Mouse (Mus musculus): ENCODE data around the gene Zmiz1. TPM values are rescaled to one million over a fixed set of nuclear protein-coding genes. Genes with fewer than 3 reads are reported as not detected.
A peak's percentile ranks its signal among the peaks of the same experiment; 100 is the strongest.

Zmiz1 gene
- polyA plus RNA-seq, 1 experiment from 2014 or later: 57.2 TPM

DNA sequence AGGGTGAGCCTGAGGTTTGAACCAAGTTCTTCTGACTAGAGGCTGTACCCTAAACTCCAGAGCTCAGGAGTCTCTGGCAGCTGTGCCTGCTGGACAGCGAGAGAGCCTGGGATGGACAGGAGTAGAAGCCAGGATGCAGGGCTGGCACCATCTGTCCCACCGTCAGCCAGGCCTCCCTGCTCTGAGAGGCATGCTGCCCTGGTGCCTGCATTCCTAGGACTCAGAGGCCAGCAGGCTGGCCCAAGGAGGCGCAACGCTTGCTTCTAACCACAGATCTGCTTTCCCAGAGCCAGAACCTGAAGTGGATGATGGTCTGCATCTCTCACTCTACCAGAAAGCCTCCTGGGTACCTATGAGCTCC lies 76.6 kb downstream of the Zmiz1 start:
- no peak for ATAC-seq (ENCODE audit: low read depth)

DNA sequence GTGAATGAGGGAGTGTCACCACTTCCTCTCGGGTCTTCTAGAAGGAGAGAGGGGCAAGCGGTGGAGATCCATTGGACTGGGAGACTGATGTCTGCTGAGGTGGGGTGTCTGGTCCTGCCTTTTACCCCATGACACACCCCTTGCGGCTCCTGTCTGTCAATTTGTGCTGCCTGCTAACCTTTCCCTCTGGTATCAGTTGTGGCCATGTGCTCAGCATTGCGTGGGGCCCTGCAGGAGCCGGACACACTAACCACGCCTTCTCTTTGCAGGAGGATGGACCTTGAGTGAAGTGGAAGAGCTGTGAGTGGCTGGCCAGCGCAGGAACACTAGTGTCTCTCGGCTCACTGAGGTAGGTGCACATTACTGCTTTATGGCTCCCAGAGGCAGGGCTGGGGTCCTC lies 77.5 kb downstream of the Zmiz1 start:
- no peaks in the 10 kb centered on the region for H3K27me3 ChIP-seq
- H3K4me2 ChIP-seq: no peak overlapping the region
- H3K36me3 ChIP-seq: peaks cover 52% of the 10 kb centered on the region
- no peak overlapping the region for H3K27ac ChIP-seq (replicated peaks)
- no peak for ATAC-seq (ENCODE audit: low read depth)
- H3K4me1 ChIP-seq (replicated peaks): peaks cover 53% of the 10 kb centered on the region
- H3K4me3 ChIP-seq: no peak overlapping the region
- H3K9ac ChIP-seq: no peak overlapping the region
- H3K9me3 ChIP-seq: no peaks in the 10 kb centered on the region
- 87% methylated on average over 8 of the region's 8 CpGs for WGBS

More for the DNA sequence above, 76.6 kb downstream of the Zmiz1 start:
- no peaks in the 10 kb centered on the region for H3K27me3 ChIP-seq
- no peaks in the 10 kb centered on the region for H3K9me3 ChIP-seq
- peaks cover 51% of the 10 kb centered on the region for H3K4me1 ChIP-seq (replicated peaks)
- no peak overlapping the region for H3K4me3 ChIP-seq
- H3K4me2 ChIP-seq: no peak overlapping the region
- H3K9ac ChIP-seq: no peak overlapping the region
- 0 out of 2 replicates have a peak overlapping the region, but pooled peaks have one; percentile 3 for H3K27ac ChIP-seq (replicated peaks)
- H3K36me3 ChIP-seq: peaks cover 43% of the 10 kb centered on the region
- 86% methylated on average over 4 of the region's 4 CpGs for WGBS

GRCm38 (mm10) chr14:25537351-25537750 lies 78.4 kb downstream of the Zmiz1 start:
- no peak overlapping the region for H3K4me2 ChIP-seq
- peaks cover 61% of the 10 kb centered on the region for H3K4me1 ChIP-seq (replicated peaks)
- 71% methylated on average over 1 of the region's 1 CpGs for WGBS
- no peaks in the 10 kb centered on the region for H3K9me3 ChIP-seq
- no peak overlapping the region for H3K4me3 ChIP-seq
- no peak overlapping the region for H3K9ac ChIP-seq
- no peaks in the 10 kb centered on the region for H3K27me3 ChIP-seq
- H3K27ac ChIP-seq (replicated peaks): no peak overlapping the region
- ATAC-seq (ENCODE audit: low read depth): no peak
- peaks cover 52% of the 10 kb centered on the region for H3K36me3 ChIP-seq

DNA sequence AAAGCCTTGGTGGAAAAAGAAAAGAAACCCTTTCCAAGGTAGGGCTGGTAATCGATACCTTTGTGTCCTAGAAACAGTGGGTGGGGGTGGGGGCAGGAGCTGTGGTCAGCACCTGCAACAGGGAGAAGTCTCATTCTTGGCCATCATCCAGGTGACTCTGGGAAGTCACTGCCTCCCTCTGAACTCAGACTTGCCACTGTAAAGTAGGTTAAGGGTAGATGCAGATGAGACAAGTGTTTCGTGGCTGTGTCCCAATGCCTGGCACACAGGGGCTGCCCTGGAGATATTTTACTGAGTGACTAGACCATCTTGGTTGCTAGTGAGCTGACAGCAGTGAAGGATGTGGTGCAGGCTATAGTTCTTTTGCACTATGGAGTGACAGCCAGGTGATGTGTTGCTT lies 79.5 kb downstream of the Zmiz1 start:
- peaks cover 52% of the 10 kb centered on the region for H3K36me3 ChIP-seq
- no peaks in the 10 kb centered on the region for H3K27me3 ChIP-seq
- no peak overlapping the region for H3K27ac ChIP-seq (replicated peaks)
- ATAC-seq (ENCODE audit: low read depth): no peak
- H3K4me2 ChIP-seq: no peak overlapping the region
- whole genome bisulfite sequencing: 89% methylated on average over 2 of the region's 2 CpGs
- peaks cover 61% of the 10 kb centered on the region for H3K4me1 ChIP-seq (replicated peaks)
- no peaks in the 10 kb centered on the region for H3K9me3 ChIP-seq
- no peak overlapping the region for H3K4me3 ChIP-seq
- no peak overlapping the region for H3K9ac ChIP-seq

DNA sequence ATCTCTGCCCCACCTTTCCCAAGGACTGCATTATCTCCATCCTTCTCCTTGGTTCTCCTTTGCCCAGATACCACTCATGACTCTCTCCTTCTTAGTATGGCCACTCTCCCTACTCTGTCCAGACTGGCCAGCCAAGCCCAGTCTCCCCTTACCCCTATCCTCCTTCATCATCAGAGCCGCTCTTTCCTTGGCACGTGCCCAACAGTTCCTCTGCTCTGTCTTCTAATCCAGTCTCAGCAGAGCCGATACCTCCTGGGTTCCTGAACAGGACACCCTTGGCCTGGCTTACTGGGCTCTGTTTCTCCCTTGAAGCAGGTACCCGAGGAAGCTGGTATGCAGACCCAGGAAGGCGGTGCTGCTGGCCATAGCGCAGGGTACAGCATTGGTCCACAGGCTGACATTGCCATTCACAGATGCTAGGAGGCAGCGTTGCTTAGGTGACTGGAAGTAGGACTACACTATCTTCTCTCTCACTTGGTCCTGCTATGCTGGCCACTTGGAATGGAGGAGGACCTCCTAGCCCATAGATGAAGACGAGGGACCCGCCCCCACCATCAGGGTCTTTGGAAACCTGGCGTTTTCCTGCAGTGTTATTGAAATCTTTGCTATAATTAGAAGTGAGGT lies 80.6 kb downstream of the Zmiz1 start:
- peaks cover 52% of the 10 kb centered on the region for H3K4me1 ChIP-seq (replicated peaks)
- peak overlapping the region; percentile 42; the same call in 1 of the 2 replicates for H3K27ac ChIP-seq (replicated peaks)
- WGBS: 86% methylated on average over 10 of the region's 10 CpGs
- no peak for ATAC-seq (ENCODE audit: low read depth)
- no peak overlapping the region for H3K4me2 ChIP-seq
- H3K4me3 ChIP-seq: no peak overlapping the region
- H3K36me3 ChIP-seq: peaks cover 53% of the 10 kb centered on the region
- no peaks in the 10 kb centered on the region for H3K27me3 ChIP-seq
- H3K9me3 ChIP-seq: no peaks in the 10 kb centered on the region
- H3K9ac ChIP-seq: no peak overlapping the region

DNA sequence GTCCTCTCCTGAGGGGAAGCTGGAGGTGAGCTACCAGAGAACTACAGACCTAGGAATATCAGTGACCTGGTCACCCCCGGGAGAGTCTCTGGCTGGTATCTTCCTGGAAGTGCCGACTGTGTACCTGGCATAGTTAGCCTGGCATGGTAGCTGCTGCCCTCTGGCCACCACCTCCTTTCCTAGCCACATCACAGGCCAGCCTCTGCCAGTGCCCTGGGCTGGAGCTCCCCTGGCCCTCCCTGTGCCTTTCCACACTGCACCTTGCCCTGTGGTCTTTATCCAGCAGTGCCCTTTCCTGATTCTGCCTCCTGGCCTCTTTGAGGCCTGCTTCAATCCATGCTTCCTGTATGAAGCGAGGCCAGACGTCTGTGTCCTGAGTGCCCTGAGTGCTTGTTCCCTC lies 81.2 kb downstream of the Zmiz1 start:
- Histone ChIP-seq H3K36me3 (peaks cover 58% of the 10 kb centered on the region), H3K9ac (no peak overlapping the region), H3K4me2 (no peak overlapping the region), H3K9me3 (no peaks in the 10 kb centered on the region), H3K27me3 (no peaks in the 10 kb centered on the region), H3K4me1 (replicated peaks) (peaks cover 52% of the 10 kb centered on the region), H3K4me3 (no peak overlapping the region), H3K27ac (replicated peaks) (no peak overlapping the region)
- 86% methylated on average over 4 of the region's 4 CpGs for WGBS
- no peak for ATAC-seq (ENCODE audit: low read depth)

GRCm38 (mm10) chr14:25541213-25541612 lies 82.2 kb downstream of the Zmiz1 start:
- no peak for ATAC-seq (ENCODE audit: low read depth)
- Histone ChIP-seq H3K36me3 (peaks cover 59% of the 10 kb centered on the region), H3K27ac (replicated peaks) (0 out of 2 replicates have a peak overlapping the region, but pooled peaks have one; percentile 13), H3K9ac (no peak overlapping the region), H3K27me3 (no peaks in the 10 kb centered on the region), H3K4me2 (no peak overlapping the region), H3K9me3 (no peaks in the 10 kb centered on the region), H3K4me1 (replicated peaks) (peaks cover 59% of the 10 kb centered on the region), H3K4me3 (no peak overlapping the region)
- WGBS: 87% methylated on average over 5 of the region's 5 CpGs

DNA sequence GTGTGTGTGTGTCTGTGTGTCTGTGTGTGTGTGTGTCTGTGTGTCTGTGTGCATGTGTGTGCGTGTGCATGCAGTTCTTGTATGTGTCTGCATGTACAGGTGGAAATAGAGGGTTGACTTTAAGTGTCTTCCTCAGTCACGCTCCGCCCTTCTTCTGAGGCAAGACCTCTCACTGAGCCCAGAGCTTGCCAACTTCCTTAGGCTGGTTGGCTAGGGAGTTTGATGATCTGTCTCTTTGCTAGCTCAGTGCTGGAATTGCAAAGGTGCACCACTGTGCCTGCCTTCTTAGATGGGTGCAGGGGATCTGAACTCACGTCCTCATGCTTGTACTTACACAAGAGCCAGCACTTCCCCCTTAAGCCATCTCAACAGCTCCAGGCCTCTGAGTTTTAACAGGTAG lies 84.1 kb downstream of the Zmiz1 start:
- Histone ChIP-seq H3K36me3 (peaks cover 57% of the 10 kb centered on the region), H3K27ac (replicated peaks) (no peak overlapping the region), H3K9ac (no peak overlapping the region), H3K4me1 (replicated peaks) (peaks cover 69% of the 10 kb centered on the region), H3K27me3 (no peaks in the 10 kb centered on the region), H3K4me3 (no peak overlapping the region), H3K9me3 (no peaks in the 10 kb centered on the region), H3K4me2 (no peak overlapping the region)
- WGBS: 95% methylated on average over 4 of the region's 4 CpGs
- no peak for ATAC-seq (ENCODE audit: low read depth)

GRCm38 (mm10) chr14:25543927-25544326 lies 84.9 kb downstream of the Zmiz1 start:
- peaks cover 57% of the 10 kb centered on the region for H3K36me3 ChIP-seq

DNA sequence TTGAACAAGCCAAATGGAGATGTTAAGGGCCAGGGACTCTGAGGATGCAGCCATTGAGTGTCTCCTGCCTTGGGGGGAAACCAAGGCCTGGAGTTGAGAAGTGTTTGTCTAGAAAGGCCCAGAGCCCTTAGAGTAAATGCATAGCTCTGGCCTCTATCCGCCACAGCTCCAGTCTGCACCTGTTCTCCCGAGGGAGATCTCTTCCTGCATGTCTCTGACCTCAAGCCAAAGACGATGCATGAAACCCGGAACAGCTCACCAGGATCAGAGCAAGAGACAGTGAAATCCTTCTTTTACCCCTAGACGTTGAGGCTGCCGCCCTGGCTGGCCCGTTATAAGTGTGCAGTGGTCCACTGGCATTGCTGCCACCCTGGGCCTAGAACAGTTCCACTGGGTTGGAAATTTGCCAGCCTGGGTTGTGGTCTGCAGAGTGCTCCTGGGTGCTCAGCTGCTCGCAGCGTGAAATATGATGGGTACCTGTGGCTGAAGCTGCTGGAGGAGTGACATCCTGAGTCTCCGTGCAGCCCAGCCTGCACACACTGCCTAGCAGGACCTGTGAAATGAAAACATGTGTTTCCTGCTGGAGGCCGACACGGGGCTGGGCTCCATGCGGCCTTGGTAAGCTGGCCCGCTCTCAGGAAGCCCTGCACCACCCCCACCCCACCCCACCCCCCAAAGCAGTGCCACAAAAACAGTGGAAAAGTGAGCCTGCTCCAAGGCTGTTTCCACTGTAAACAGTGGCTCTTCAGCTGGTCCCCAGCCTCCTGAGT lies 88.1 kb downstream of the Zmiz1 start:
- no peak overlapping the region for H3K4me3 ChIP-seq
- peaks cover 75% of the 10 kb centered on the region for H3K4me1 ChIP-seq (replicated peaks)
- ATAC-seq (ENCODE audit: low read depth): no peak
- 47% methylated on average over 14 of the region's 14 CpGs for WGBS
- no peak overlapping the region for H3K9ac ChIP-seq
- H3K36me3 ChIP-seq: peaks cover 35% of the 10 kb centered on the region
- H3K27ac ChIP-seq (replicated peaks): peak overlapping the region; percentile 85
- H3K4me2 ChIP-seq: no peak overlapping the region
- no peaks in the 10 kb centered on the region for H3K27me3 ChIP-seq
- H3K9me3 ChIP-seq: no peaks in the 10 kb centered on the region

More at GRCm38 (mm10) chr14:25543927-25544326, 84.9 kb downstream of the Zmiz1 start:
- Histone ChIP-seq H3K4me2 (no peak overlapping the region), H3K4me3 (no peak overlapping the region), H3K4me1 (replicated peaks) (peaks cover 69% of the 10 kb centered on the region), H3K27me3 (no peaks in the 10 kb centered on the region), H3K9ac (no peak overlapping the region), H3K9me3 (no peaks in the 10 kb centered on the region), H3K27ac (replicated peaks) (no peak overlapping the region)
- no peak for ATAC-seq (ENCODE audit: low read depth)
- 94% methylated on average over 4 of the region's 4 CpGs for WGBS

DNA sequence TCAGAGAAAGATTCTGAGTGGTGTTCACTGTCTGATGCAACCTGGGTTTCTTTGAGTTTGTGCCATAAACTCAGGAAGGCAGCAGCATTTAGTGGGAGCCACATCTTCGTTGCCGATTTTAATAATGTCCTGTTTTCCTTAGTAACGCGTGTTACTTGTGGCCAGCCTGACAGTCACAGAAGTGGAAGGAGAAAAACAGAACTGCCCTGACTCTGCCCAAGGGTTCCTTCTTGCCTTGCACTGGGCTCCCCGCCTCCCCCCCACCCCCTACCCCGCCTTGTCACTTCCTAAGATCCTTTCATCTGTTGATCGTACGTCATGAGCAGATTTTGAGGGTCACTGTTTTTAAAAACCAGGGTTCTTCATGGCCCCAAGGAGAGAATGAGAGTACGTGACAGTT lies 88.9 kb downstream of the Zmiz1 start:
- H3K9ac ChIP-seq: no peak overlapping the region
- WGBS: 77% methylated on average over 9 of the region's 9 CpGs
- peaks cover 74% of the 10 kb centered on the region for H3K4me1 ChIP-seq (replicated peaks)
- no peaks in the 10 kb centered on the region for H3K27me3 ChIP-seq
- no peaks in the 10 kb centered on the region for H3K9me3 ChIP-seq
- peak overlapping the region; percentile 85 for H3K27ac ChIP-seq (replicated peaks)
- no peak overlapping the region for H3K4me2 ChIP-seq
- H3K36me3 ChIP-seq: peaks cover 35% of the 10 kb centered on the region
- no peak overlapping the region for H3K4me3 ChIP-seq
- ATAC-seq (ENCODE audit: low read depth): no peak

GRCm38 (mm10) chr14:25548650-25549049 lies 89.7 kb downstream of the Zmiz1 start:
- WGBS: 29% methylated on average over 6 of the region's 6 CpGs
- no peak for ATAC-seq (ENCODE audit: low read depth)
- Histone ChIP-seq H3K36me3 (peaks cover 36% of the 10 kb centered on the region), H3K27ac (replicated peaks) (peak overlapping the region; percentile 85), H3K4me1 (replicated peaks) (peaks cover 81% of the 10 kb centered on the region), H3K4me2 (no peak overlapping the region), H3K27me3 (no peaks in the 10 kb centered on the region), H3K4me3 (no peak overlapping the region), H3K9ac (peak overlapping the region; percentile 44), H3K9me3 (no peaks in the 10 kb centered on the region)

Data from neural tube, embryonic 13.5 days (tissue).